Mouse (Mus musculus) gastrocnemius, adult 8-10 months (tissue): ENCODE results near the gene Grin2b. TPM values are rescaled to one million over a fixed set of nuclear protein-coding genes. Genes with fewer than 3 reads are reported as not detected.

ENCODE experiments used
- DNase-seq, 2 experiments: peaks; one replicate each; pipeline ENCODE4 v3.0.0; 2022; ENCODE audit warnings: low spot score in 2 of 2
- total RNA-seq, 4 experiments: library from RNA; stranded (reverse); gene quantifications; 2 replicates each; pipeline ENCODE4 v1.2.4; 2022

Gene Grin2b
- total RNA-seq, 4 experiments from 2014 or later, result 0.04 to 0.19 (median 0.06) TPM

- DNase-seq, result no peak
Observed at GRCm38 (mm10) chr6:136011038-136011311, 162.3 kb downstream of the Grin2b start.

DNA sequence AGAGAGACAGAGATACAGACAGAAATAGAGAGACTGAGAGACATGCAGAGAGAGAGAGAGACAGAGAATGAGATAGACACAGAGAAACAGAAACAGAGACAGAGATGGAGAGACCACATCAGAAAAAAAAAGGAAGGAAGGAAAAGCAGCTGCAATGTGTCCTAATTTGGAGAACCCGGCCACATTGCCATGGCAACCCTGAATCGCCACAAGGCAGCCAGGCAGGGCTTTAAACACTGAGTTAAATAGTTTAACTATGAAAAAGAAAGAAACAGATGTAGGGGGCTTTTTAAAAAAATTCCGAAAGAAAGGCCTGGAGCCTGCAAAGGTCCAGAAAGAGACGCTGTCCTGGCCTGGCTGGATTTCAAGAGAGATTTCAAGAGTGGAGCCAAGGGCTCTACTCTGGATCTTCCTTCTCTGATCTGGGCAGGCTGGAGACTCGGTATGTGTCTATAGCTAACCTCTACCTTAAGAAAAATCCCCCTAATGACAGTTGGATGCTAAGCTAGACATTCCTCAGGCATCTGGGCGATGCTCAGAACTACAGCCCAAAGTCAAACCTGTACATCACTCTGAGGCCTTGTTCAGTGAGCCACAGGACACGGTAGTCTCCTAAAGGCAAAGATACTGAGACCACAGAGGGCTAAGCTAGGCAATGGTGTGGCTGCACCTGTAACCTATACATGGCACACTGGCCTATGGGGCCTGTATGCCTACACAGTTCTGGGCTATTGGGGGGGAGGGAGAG is 162.8 kb downstream of the Grin2b start:
- DNase-seq, result no peak

DNA sequence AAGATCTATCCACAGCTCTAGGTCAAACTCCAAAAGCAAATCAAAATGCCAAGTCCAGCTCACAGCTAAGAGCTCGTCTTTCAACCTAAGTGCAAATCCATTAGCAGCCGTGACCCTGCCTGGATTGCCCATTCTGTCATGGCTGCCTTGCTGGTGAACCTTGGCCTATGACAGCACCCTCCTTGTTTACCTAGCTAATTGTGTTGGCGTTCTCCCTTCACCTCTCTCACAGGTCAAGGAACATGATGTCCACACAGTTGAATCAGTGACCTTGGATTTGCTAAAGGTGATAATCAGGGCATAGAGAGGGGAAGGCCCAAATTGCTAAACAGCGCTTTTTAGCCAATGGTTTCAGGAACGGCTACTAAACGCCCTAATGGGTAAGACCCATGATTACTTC is 165.2 kb downstream of the Grin2b start:
- DNase-seq, result no peak

DNA sequence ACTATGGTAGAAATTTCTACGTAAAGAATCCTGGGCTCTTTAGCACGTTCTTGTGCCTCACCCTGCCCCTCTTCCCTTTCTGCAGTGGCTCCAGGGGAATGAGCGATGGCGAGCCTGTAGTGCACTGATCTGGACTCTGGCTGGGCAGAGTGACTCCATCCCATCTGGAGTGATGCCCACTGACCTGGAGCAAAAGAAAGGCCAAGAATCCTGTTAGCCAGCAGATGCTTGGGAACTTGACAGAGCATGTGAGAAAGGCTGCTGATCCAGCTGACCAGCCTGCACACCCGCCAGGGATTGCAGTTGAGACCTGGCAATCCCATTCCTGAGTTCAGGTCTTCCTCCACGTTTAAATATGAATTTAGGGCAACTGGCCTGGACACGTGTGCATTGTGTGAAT is 178.6 kb downstream of the Grin2b start:
- DNase-seq, result no peak

- no peak for DNase-seq
Observed at GRCm38 (mm10) chr6:135993897-135994296, 179.4 kb downstream of the Grin2b start.

GRCm38 (mm10) chr6:135993378-135993777 is 179.9 kb downstream of the Grin2b start:
- DNase-seq, result no peak

GRCm38 (mm10) chr6:135976106-135976505 is 197.2 kb downstream of the Grin2b start:
- DNase-seq, result no peak

DNA sequence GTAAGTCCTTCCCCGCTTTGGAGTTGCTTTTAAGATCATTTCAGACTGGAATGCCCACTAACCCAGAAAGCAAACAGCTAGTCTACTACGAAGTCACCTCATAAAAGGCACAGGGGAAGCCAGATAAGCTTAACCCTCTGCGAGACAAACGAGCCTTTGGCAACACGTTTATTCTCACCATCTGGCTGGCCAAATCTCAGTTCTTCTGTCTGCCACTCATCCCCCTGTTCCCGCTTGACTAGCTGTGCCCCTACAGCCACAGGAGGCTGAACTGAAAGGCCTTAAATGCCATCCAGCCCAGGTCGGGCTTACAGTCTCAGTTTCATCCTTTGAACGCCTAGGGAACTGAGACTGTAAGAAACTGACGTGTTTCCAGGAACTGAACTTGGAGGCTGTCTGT is 200.8 kb downstream of the Grin2b start:
- DNase-seq, result no peak

DNA sequence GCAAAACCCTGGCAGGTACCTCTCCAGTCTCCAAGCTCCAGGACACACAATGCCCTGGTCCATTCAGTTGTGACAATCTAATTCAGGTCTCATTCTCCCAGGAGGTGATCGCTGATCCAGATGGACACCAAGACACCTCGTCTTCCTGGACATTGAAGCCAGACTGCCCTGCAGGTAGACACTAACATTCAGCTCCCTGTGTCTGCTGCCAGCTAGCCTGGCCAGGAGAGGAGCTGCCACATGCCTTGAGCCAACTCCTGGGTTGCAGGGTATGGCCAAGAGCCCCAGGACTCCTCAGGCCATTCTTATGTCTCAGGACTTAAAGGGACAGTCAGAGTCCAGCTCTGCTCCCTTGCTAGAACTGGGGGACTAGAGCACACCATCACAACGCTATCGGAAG is 201.8 kb downstream of the Grin2b start:
- no peak for DNase-seq

- no peak for DNase-seq
Observed at GRCm38 (mm10) chr6:135970716-135971318, 202.5 kb downstream of the Grin2b start.

GRCm38 (mm10) chr6:135961766-135962165 is 211.5 kb downstream of the Grin2b start:
- DNase-seq, result no peak

DNA sequence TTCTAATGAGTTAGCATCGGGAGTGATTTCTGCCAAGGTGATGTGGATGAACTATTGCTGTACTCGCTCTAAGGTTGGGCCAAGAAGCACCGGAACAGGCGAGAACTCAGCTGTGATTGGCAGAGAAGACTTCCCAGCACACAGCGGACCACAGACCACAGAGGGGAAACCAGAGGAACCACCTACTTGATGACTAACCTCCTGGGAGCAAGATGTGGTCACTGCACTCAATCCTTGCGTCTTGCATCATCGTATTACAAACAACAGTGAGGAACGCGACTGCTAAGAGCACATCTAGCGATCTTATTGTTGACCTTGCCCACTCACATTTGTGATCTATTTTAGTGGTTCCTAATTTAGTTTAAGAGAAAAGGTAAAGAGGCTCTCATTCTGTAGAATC is 213.7 kb downstream of the Grin2b start:
- no peak for DNase-seq

DNA sequence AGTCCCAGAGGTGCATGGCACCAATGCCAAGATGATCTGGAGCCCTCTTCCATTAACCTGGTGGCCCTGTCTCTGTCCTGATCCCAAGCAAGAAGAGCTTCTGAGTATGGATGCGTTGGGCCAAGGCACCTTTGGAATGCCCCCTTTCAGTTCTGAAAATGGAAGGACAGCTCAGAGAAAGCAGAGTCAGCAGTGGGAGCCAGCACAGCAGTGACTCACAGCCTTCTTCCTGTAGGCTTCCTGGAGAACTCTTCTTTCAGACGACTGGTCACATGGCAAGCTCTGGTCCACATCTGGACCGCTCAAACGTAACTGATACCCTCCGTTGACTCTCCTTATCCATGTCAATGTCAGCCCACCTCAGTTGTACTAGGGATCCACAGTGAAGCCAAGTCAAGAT is 221.6 kb downstream of the Grin2b start:
- DNase-seq, result no peak

- DNase-seq, result no peak
Observed at GRCm38 (mm10) chr6:135945511-135945910, 227.8 kb downstream of the Grin2b start.

DNA sequence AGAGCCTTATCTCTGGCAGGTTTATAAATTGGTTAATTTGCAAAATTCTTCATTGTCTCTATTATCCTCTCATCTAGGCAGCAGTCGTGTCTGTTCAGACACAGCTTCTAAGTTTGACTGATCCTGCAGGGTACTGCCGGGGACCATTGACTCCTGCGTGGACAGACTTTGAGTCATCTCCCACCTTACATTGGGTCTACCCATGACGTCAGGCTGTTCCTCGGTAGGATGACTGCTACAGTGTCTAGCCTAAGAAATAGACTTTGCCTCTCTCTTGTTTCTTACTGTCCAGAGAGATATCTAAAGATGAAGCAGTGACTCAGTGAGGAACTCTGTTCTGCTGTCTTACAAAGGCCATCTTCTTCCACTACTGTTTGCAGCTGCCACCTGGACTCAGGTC is 229.0 kb downstream of the Grin2b start:
- no peak for DNase-seq

- DNase-seq, result no peak
Observed at GRCm38 (mm10) chr6:135943121-135943617, 230.1 kb downstream of the Grin2b start.

- no peak for DNase-seq
Observed at GRCm38 (mm10) chr6:135932924-135933323, 240.4 kb downstream of the Grin2b start.

- DNase-seq, result no peak
Observed at GRCm38 (mm10) chr6:135932400-135932920, 240.9 kb downstream of the Grin2b start.

DNA sequence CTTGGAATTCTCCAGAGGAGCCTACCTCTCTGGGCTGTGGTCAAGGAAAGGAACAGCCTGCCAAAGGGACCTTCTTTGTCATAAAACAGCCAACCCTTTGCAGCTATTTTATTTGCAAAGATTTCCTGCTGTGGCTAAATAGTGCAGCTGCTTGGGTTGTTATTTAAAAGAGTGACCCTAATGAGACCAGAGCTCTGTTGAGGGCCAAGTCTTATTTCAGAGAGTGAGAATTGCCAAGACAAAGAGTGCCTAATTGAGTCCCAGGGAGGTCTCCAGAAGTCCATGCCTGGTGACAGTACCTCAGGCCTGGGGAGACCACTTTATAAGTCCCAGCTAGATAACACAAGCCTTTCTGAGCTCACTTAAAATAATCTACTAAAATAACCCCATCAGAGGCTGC is 255.6 kb downstream of the Grin2b start:
- DNase-seq, result no peak

- DNase-seq, result no peak
Observed at GRCm38 (mm10) chr6:135914608-135915007, 258.7 kb downstream of the Grin2b start.

DNA sequence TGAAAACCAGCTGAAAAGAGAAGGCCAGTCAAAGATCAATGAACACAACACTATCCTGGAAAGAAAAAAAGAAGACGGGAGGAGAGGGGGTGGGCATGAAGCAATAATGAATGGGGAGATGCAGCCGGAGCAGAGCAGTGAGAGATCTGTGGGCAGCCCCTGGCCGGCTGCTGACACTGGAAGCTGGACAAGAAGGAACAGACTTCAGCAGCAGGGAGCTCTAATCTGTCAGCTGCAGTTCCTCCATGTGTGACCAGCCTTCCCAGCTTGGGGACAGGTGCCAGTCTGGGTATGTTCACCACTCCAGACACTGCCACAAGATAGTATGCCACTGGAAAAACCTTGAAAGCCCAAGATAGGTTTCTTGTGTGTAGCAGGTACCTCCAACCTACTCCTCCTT is 261.2 kb downstream of the Grin2b start:
- DNase-seq, result no peak

GRCm38 (mm10) chr6:135911131-135911530 is 262.2 kb downstream of the Grin2b start:
- no peak for DNase-seq
